ENCODE assay signal across 23 mouse cellular contexts in genomic region chr10:110945966-110946365, GRCm38 (mm10). TPM values are rescaled to one million over a fixed set of nuclear protein-coding genes. Genes with fewer than 3 reads are reported as not detected.
DNase-seq lines count a peak whose midpoint lies in the region; ATAC-seq and TF ChIP-seq lines count a peak whose summit lies in the region.
"Had no signal": no experiment of that assay in that cellular context is flagged by ENCODE, and none has a peak within 500 bp of the region (broad histone marks: within the 10 kb centered on the region; RNA-seq: fewer than 3 reads in every experiment).

No protein-coding gene starts in this region.

- no peak overlapping the region for H3K9ac ChIP-seq in heart, embryonic 11.5 days (ENCODE audit: low read depth, low read length)
- no peak overlapping the region for H3K9ac ChIP-seq in kidney, embryonic 15.5 days
- no peak overlapping the region for H3K9ac ChIP-seq in intestine, embryonic 16.5 days (ENCODE audit: low read depth, low read length)
- H3K9ac ChIP-seq: embryonic facial prominence, embryonic 15.5 days; forebrain, postnatal 0 days; liver, embryonic 12.5 days; lung, embryonic 14.5 days; neural tube, embryonic 13.5 days had no signal

- no peak overlapping the region for H3K4me3 ChIP-seq in heart, embryonic 11.5 days (ENCODE audit: low read depth, low read length)
- no peak overlapping the region for H3K4me3 ChIP-seq in kidney, embryonic 15.5 days (replicated peaks)
- no peak overlapping the region for H3K4me3 ChIP-seq in myocyte
- H3K4me3 ChIP-seq in intestine, embryonic 16.5 days (ENCODE audit: low read length), result no peak overlapping the region
- H3K4me3 ChIP-seq: embryonic facial prominence, embryonic 15.5 days; gastrocnemius, adult 2 months; hindbrain, embryonic 10.5 days; liver, embryonic 12.5 days; neural tube, embryonic 13.5 days had no signal

- peak overlapping the region; percentile 0; the same call in 1 of the 2 replicates for H3K27ac ChIP-seq in heart, embryonic 11.5 days (ENCODE audit: low read depth, low read length)
- H3K27ac ChIP-seq in kidney, embryonic 15.5 days, result peak overlapping the region; percentile 60
- H3K27ac ChIP-seq in intestine, embryonic 16.5 days (ENCODE audit: low read length), result no peak overlapping the region
- H3K27ac ChIP-seq: embryonic facial prominence, embryonic 15.5 days; gastrocnemius, adult 2 months; hindbrain, embryonic 10.5 days; liver, embryonic 12.5 days; neural tube, embryonic 13.5 days had no signal

- no peak for ATAC-seq in heart, embryonic 11.5 days (replicated peaks; ENCODE audit: insufficient number of reproducible peaks, low FRiP score, low TSS enrichment)
- ATAC-seq in kidney, embryonic 15.5 days (replicated peaks; ENCODE audit: low FRiP score), result 0 out of 2 replicates have a peak, but pooled peaks have one; percentile 43
- ATAC-seq in intestine, embryonic 16.5 days, result no peak
- ATAC-seq: forebrain, postnatal 0 days; liver, embryonic 12.5 days had no signal

- H3K4me2 ChIP-seq in heart, embryonic 11.5 days, result no peak overlapping the region
- H3K4me2 ChIP-seq in kidney, embryonic 15.5 days, result no peak overlapping the region
- no peak overlapping the region for H3K4me2 ChIP-seq in myocyte (ENCODE audit: low read depth)
- no peak overlapping the region for H3K4me2 ChIP-seq in intestine, embryonic 16.5 days (ENCODE audit: low read depth, low read length)
- H3K4me2 ChIP-seq: embryonic facial prominence, embryonic 15.5 days; liver, embryonic 12.5 days; lung, embryonic 14.5 days; midbrain, embryonic 11.5 days; neural tube, embryonic 13.5 days had no signal

- 0 out of 2 replicates have a peak, but pooled peaks cover 7% of the 10 kb centered on the region for H3K4me1 ChIP-seq in heart, embryonic 11.5 days (ENCODE audit: control insufficient read depth, insufficient read depth, low read length)
- H3K4me1 ChIP-seq in kidney, embryonic 15.5 days, result no peaks in the 10 kb centered on the region
- no peaks in the 10 kb centered on the region for H3K4me1 ChIP-seq in intestine, embryonic 16.5 days (ENCODE audit: control insufficient read depth, insufficient read depth, low read length)
- H3K4me1 ChIP-seq: embryonic facial prominence, embryonic 15.5 days; hindbrain, embryonic 10.5 days; liver, embryonic 12.5 days; neural tube, embryonic 13.5 days had no signal

- H3K36me3 ChIP-seq in heart, embryonic 11.5 days (ENCODE audit: control insufficient read depth, insufficient read depth, low read length), result peaks cover 8% of the 10 kb centered on the region
- peaks cover 67% of the 10 kb centered on the region for H3K36me3 ChIP-seq in kidney, embryonic 15.5 days
- peaks cover 24% of the 10 kb centered on the region for H3K36me3 ChIP-seq in myocyte (ENCODE audit: control insufficient read depth, insufficient read depth)
- H3K36me3 ChIP-seq in intestine, embryonic 16.5 days (ENCODE audit: control insufficient read depth, insufficient read depth, low read length), result 0 out of 2 replicates have a peak, but pooled peaks cover 3% of the 10 kb centered on the region

- no peak overlapping the region for H3ac ChIP-seq in myocyte (ENCODE audit: control insufficient read depth, insufficient read length)

- 84% methylated on average over 12 of the region's 12 CpGs for WGBS in heart, embryonic 11.5 days (ENCODE audit: insufficient replicate concordance)
- 72% methylated on average over 12 of the region's 12 CpGs for WGBS in kidney, embryonic 15.5 days
- 83% methylated on average over 12 of the region's 12 CpGs for WGBS in intestine, embryonic 16.5 days

- TF ChIP-seq POLR2A in myocyte (IDR thresholded peaks at IDR 0.05; ENCODE audit: insufficient read length, low read depth), result peak; percentile 26

- H3K9me3 ChIP-seq in heart, embryonic 11.5 days (replicated peaks; ENCODE audit: control insufficient read depth, low read length), result no peaks in the 10 kb centered on the region
- H3K9me3 ChIP-seq in kidney, embryonic 15.5 days (replicated peaks), result no peaks in the 10 kb centered on the region
- no peaks in the 10 kb centered on the region for H3K9me3 ChIP-seq in intestine, embryonic 16.5 days (ENCODE audit: control insufficient read depth, low read length)
- H3K9me3 ChIP-seq: embryonic facial prominence, embryonic 15.5 days; hindbrain, embryonic 10.5 days; liver, embryonic 12.5 days; neural tube, embryonic 13.5 days had no signal

- no peaks in the 10 kb centered on the region for H3K79me2 ChIP-seq in myocyte (ENCODE audit: control insufficient read depth, insufficient read depth)

- no peaks in the 10 kb centered on the region for H3K27me3 ChIP-seq in heart, embryonic 11.5 days (ENCODE audit: control insufficient read depth, insufficient read depth, low read length)
- no peaks in the 10 kb centered on the region for H3K27me3 ChIP-seq in kidney, embryonic 15.5 days
- H3K27me3 ChIP-seq in myocyte (ENCODE audit: control insufficient read depth, insufficient read depth, insufficient read length), result no peaks in the 10 kb centered on the region
- H3K27me3 ChIP-seq in intestine, embryonic 16.5 days (replicated peaks; ENCODE audit: control insufficient read depth, insufficient read depth, low read length), result no peaks in the 10 kb centered on the region
- H3K27me3 ChIP-seq: embryonic facial prominence, embryonic 15.5 days; liver, embryonic 12.5 days; neural tube, embryonic 13.5 days had no signal

- DNase-seq in heart, adult 8-10 months (ENCODE audit: low spot score), result no peak
- no peak for DNase-seq in kidney, postnatal 10 days
- peak; percentile 25 for DNase-seq in brain, adult 2 months (ENCODE audit: low read depth, low spot score)
- no peak for DNase-seq in MN1 (ENCODE audit: low spot score)
- DNase-seq: adrenal gland, adult 2 months; cerebellum, adult 9-11 months; forebrain, postnatal 0 days; gastrocnemius, adult 2 months; heart, adult 18-20 months; kidney, adult 8-10 months; kidney, postnatal 4 days; lung, embryonic 14.5 days; lung, postnatal 36 days; right cerebral cortex, postnatal 25 days had no signal

TF ChIP-seq in myocyte, 11 proteins besides CTCF, POLR2A, EP300 and RAD21:
- TF ChIP-seq USF1 (IDR thresholded peaks at IDR 0.05; ENCODE audit: low read depth) (no peak), POLR2AphosphoS2 (IDR thresholded peaks at IDR 0.05; ENCODE audit: insufficient read length, low read depth) (peak; percentile 88), SRF (IDR thresholded peaks at IDR 0.05; ENCODE audit: control insufficient read depth, insufficient read length, low read depth) (no peak), MYOD1 (IDR thresholded peaks at IDR 0.05; ENCODE audit: control insufficient read depth in 1 of 3, insufficient read length in 2 of 3, low read depth in 2 of 3) (no peak), CEBPB (IDR thresholded peaks at IDR 0.05; ENCODE audit: insufficient read depth, poor library complexity, severe bottlenecking) (no peak)

RNA-seq across cellular contexts. Expression of gene Csrp2, which starts 26.4 kb away (rescaled TPM):
- polyA plus RNA-seq in heart, embryonic 11.5 days (2014; fragmentation: Nextera tagmentation; extraction: Ambion mirVana), result 430 and 458 TPM in 2 replicates
- total RNA-seq in heart, adult 8-10 months (2022), result 10 to 100 TPM; 17.3 to 22.3 (median 21.3) TPM
- polyA plus RNA-seq in kidney, embryonic 15.5 days (2015; fragmentation: Nextera tagmentation; extraction: Ambion mirVana), result 189 and 196 TPM in 2 replicates
- 264 TPM for polyA plus RNA-seq in myocyte (2012; fragmentation: generic; extraction: Trizol)
- 236 and 254 TPM in 2 replicates for polyA plus RNA-seq in intestine, embryonic 16.5 days (2015; fragmentation: Nextera tagmentation; extraction: Ambion mirVana)
